Mouse (Mus musculus): Measurements from ENCODE around the gene Vmn1r197. TPM values are rescaled to one million over a fixed set of nuclear protein-coding genes. Genes with fewer than 3 reads are reported as not detected.
"Not testable (repeated sequence)": the region's sequence is repeated elsewhere in the genome, so short reads cannot be mapped to it uniquely, and the experiment has no call there.

Gene Vmn1r197
- not detected in 2 replicates for polyA plus RNA-seq (2016; fragmentation: Nextera tagmentation; extraction: Ambion mirVana)

- H3K27ac ChIP-seq (ENCODE audit: poor library complexity, severe bottlenecking) = no peak within 1 kb of the TSS
- no peaks in the 10 kb centered on the region for H3K9me3 ChIP-seq (replicated peaks)
These were observed at the start of gene Vmn1r197 for GRCm38 (mm10) chr13:22324289-22324688. Gene Vmn1r197, plus strand, starts transcription at chr13:22324589.

GRCm38 (mm10) chr13:22284578-22284977 lies 39.8 kb upstream of the Vmn1r197 start:
- no peak overlapping the region for H3K9ac ChIP-seq
- WGBS = 54% methylated on average over 2 of the region's 2 CpGs
- H3K4me1 ChIP-seq (replicated peaks) = no peaks in the 10 kb centered on the region; the same call in 1 of the 2 replicates
- H3K36me3 ChIP-seq = no peaks in the 10 kb centered on the region
- H3K4me3 ChIP-seq = no peak overlapping the region
- H3K4me2 ChIP-seq = no peak overlapping the region
- no peaks in the 10 kb centered on the region for H3K9me3 ChIP-seq (replicated peaks)
- H3K27me3 ChIP-seq (replicated peaks) = no peaks in the 10 kb centered on the region
- no peak for ATAC-seq (ENCODE audit: insufficient number of reproducible peaks, low FRiP score)
- no peak overlapping the region for H3K27ac ChIP-seq (ENCODE audit: poor library complexity, severe bottlenecking)

More at GRCm38 (mm10) chr13:22324289-22324688, at the start of gene Vmn1r197:
- no peaks in the 10 kb centered on the region for H3K27me3 ChIP-seq (replicated peaks)
- no peak within 1 kb of the TSS for H3K9ac ChIP-seq
- no peaks in the 10 kb centered on the region for H3K4me1 ChIP-seq (replicated peaks)
- H3K4me2 ChIP-seq = no peak within 1 kb of the TSS
- ATAC-seq (ENCODE audit: insufficient number of reproducible peaks, low FRiP score) = no peak
- no peaks in the 10 kb centered on the region for H3K36me3 ChIP-seq
- no peak within 1 kb of the TSS for H3K4me3 ChIP-seq

GRCm38 (mm10) chr13:22289620-22290019 lies 34.8 kb upstream of the Vmn1r197 start, which contains the start of gene Vmn1r196:
Gene Vmn1r196, plus strand, starts transcription at chr13:22289920.
- H3K4me1 ChIP-seq (replicated peaks) = no peaks in the 10 kb centered on the region
- no peaks in the 10 kb centered on the region for H3K9me3 ChIP-seq (replicated peaks)
- no peak within 1 kb of the TSS for H3K4me2 ChIP-seq
- no peak within 1 kb of the TSS for H3K9ac ChIP-seq
- no peak within 1 kb of the TSS for H3K4me3 ChIP-seq
- no peak for ATAC-seq (ENCODE audit: insufficient number of reproducible peaks, low FRiP score)
- 66% methylated on average over 2 of the region's 2 CpGs for WGBS
- no peaks in the 10 kb centered on the region for H3K36me3 ChIP-seq
- no peak within 1 kb of the TSS for H3K27ac ChIP-seq (ENCODE audit: poor library complexity, severe bottlenecking)
- H3K27me3 ChIP-seq (replicated peaks) = no peaks in the 10 kb centered on the region

- not testable (repeated sequence) for H3K27ac ChIP-seq (ENCODE audit: poor library complexity, severe bottlenecking); H3K4me1 ChIP-seq (replicated peaks); H3K4me2 ChIP-seq; H3K9me3 ChIP-seq (replicated peaks); H3K36me3 ChIP-seq; ATAC-seq (ENCODE audit: insufficient number of reproducible peaks, low FRiP score); H3K27me3 ChIP-seq (replicated peaks); H3K4me3 ChIP-seq; H3K9ac ChIP-seq
- WGBS = 83% methylated on average over 5 of the region's 5 CpGs
These were observed 16.3 kb upstream of the Vmn1r197 start for GRCm38 (mm10) chr13:22308075-22308474.

- no peaks in the 10 kb centered on the region for H3K36me3 ChIP-seq
- no peaks in the 10 kb centered on the region for H3K27me3 ChIP-seq (replicated peaks)
- H3K4me2 ChIP-seq = no peak overlapping the region
- H3K27ac ChIP-seq (ENCODE audit: poor library complexity, severe bottlenecking) = no peak overlapping the region
- no peak overlapping the region for H3K4me3 ChIP-seq
- H3K9me3 ChIP-seq (replicated peaks) = no peaks in the 10 kb centered on the region; the same call in 1 of the 2 replicates
- ATAC-seq (ENCODE audit: insufficient number of reproducible peaks, low FRiP score) = no peak
- no peaks in the 10 kb centered on the region for H3K4me1 ChIP-seq (replicated peaks)
- H3K9ac ChIP-seq = no peak overlapping the region
- 62% methylated on average over 2 of the region's 2 CpGs for WGBS
These were observed 9.0 kb upstream of the Vmn1r197 start for GRCm38 (mm10) chr13:22315361-22315760.

GRCm38 (mm10) chr13:22317366-22317765 lies 7.0 kb upstream of the Vmn1r197 start:
- 74% methylated on average over 2 of the region's 2 CpGs for WGBS
- no peaks in the 10 kb centered on the region for H3K4me1 ChIP-seq (replicated peaks)
- no peak overlapping the region for H3K4me2 ChIP-seq
- ATAC-seq (ENCODE audit: insufficient number of reproducible peaks, low FRiP score) = no peak
- H3K27ac ChIP-seq (ENCODE audit: poor library complexity, severe bottlenecking) = no peak overlapping the region
- no peak overlapping the region for H3K9ac ChIP-seq
- no peak overlapping the region for H3K4me3 ChIP-seq
- no peaks in the 10 kb centered on the region; the same call in 1 of the 2 replicates for H3K9me3 ChIP-seq (replicated peaks)
- no peaks in the 10 kb centered on the region for H3K27me3 ChIP-seq (replicated peaks)
- H3K36me3 ChIP-seq = no peaks in the 10 kb centered on the region

- Histone ChIP-seq H3K9ac (no peak overlapping the region), H3K27ac (ENCODE audit: poor library complexity, severe bottlenecking) (no peak overlapping the region), H3K36me3 (no peaks in the 10 kb centered on the region), H3K9me3 (replicated peaks) (no peaks in the 10 kb centered on the region), H3K4me3 (no peak overlapping the region), H3K4me1 (replicated peaks) (no peaks in the 10 kb centered on the region), H3K4me2 (no peak overlapping the region), H3K27me3 (replicated peaks) (no peaks in the 10 kb centered on the region)
- ATAC-seq (ENCODE audit: insufficient number of reproducible peaks, low FRiP score) = no peak
These were observed 4.3 kb upstream of the Vmn1r197 start for GRCm38 (mm10) chr13:22320091-22320490.

GRCm38 (mm10) chr13:22333269-22333668 lies 8.9 kb downstream of the Vmn1r197 start:
- Histone ChIP-seq H3K4me3 (no peak overlapping the region), H3K36me3 (no peaks in the 10 kb centered on the region), H3K9ac (no peak overlapping the region), H3K4me2 (no peak overlapping the region), H3K4me1 (replicated peaks) (no peaks in the 10 kb centered on the region), H3K27me3 (replicated peaks) (no peaks in the 10 kb centered on the region), H3K9me3 (replicated peaks) (peaks cover 6% of the 10 kb centered on the region; the same call in 1 of the 2 replicates), H3K27ac (ENCODE audit: poor library complexity, severe bottlenecking) (no peak overlapping the region)
- 65% methylated on average over 2 of the region's 2 CpGs for WGBS
- no peak for ATAC-seq (ENCODE audit: insufficient number of reproducible peaks, low FRiP score)

- Histone ChIP-seq H3K36me3 (no peaks in the 10 kb centered on the region), H3K4me1 (replicated peaks) (no peaks in the 10 kb centered on the region), H3K4me3 (no peak overlapping the region), H3K27me3 (replicated peaks) (no peaks in the 10 kb centered on the region), H3K4me2 (no peak overlapping the region), H3K27ac (ENCODE audit: poor library complexity, severe bottlenecking) (no peak overlapping the region), H3K9me3 (replicated peaks) (peaks cover 6% of the 10 kb centered on the region; the same call in 1 of the 2 replicates), H3K9ac (no peak overlapping the region)
- 82% methylated on average over 1 of the region's 1 CpGs for WGBS
- no peak for ATAC-seq (ENCODE audit: insufficient number of reproducible peaks, low FRiP score)
These were observed 11.2 kb downstream of the Vmn1r197 start for GRCm38 (mm10) chr13:22335565-22335964.

GRCm38 (mm10) chr13:22350064-22350463 lies 25.7 kb downstream of the Vmn1r197 start, which contains the start of gene Vmn1r198:
Gene Vmn1r198, plus strand, starts transcription at chr13:22350364.
- Histone ChIP-seq H3K4me2 (no peak within 1 kb of the TSS), H3K36me3 (no peaks in the 10 kb centered on the region), H3K27ac (ENCODE audit: poor library complexity, severe bottlenecking) (no peak within 1 kb of the TSS), H3K4me1 (replicated peaks) (no peaks in the 10 kb centered on the region), H3K4me3 (no peak within 1 kb of the TSS), H3K9ac (no peak within 1 kb of the TSS), H3K9me3 (replicated peaks) (peaks cover 4% of the 10 kb centered on the region; the same call in 1 of the 2 replicates), H3K27me3 (replicated peaks) (no peaks in the 10 kb centered on the region)
- 21% methylated on average over 1 of the region's 1 CpGs for WGBS
- no peak for ATAC-seq (ENCODE audit: insufficient number of reproducible peaks, low FRiP score)

- no peak overlapping the region for H3K4me3 ChIP-seq
- no peak overlapping the region for H3K4me2 ChIP-seq
- H3K9me3 ChIP-seq (replicated peaks) = peaks cover 4% of the 10 kb centered on the region; the same call in 1 of the 2 replicates
- no peaks in the 10 kb centered on the region for H3K27me3 ChIP-seq (replicated peaks)
- no peak overlapping the region for H3K27ac ChIP-seq (ENCODE audit: poor library complexity, severe bottlenecking)
- no peak for ATAC-seq (ENCODE audit: insufficient number of reproducible peaks, low FRiP score)
- no peak overlapping the region for H3K9ac ChIP-seq
- H3K36me3 ChIP-seq = no peaks in the 10 kb centered on the region
- WGBS = 67% methylated on average over 1 of the region's 1 CpGs
- no peaks in the 10 kb centered on the region for H3K4me1 ChIP-seq (replicated peaks)
These were observed 26.4 kb downstream of the Vmn1r197 start for GRCm38 (mm10) chr13:22350813-22351212.

GRCm38 (mm10) chr13:22379518-22379917 lies 55.1 kb downstream of the Vmn1r197 start, which contains the start of gene Vmn1r199:
Gene Vmn1r199, plus strand, starts transcription at chr13:22379818.
- no peaks in the 10 kb centered on the region for H3K36me3 ChIP-seq
- no peak within 1 kb of the TSS for H3K9ac ChIP-seq
- H3K4me2 ChIP-seq = no peak within 1 kb of the TSS
- no peaks in the 10 kb centered on the region for H3K9me3 ChIP-seq (replicated peaks)
- peaks cover 5% of the 10 kb centered on the region for H3K4me1 ChIP-seq (replicated peaks)
- H3K27ac ChIP-seq (ENCODE audit: poor library complexity, severe bottlenecking) = no peak within 1 kb of the TSS
- 74% methylated on average over 2 of the region's 2 CpGs for WGBS
- H3K4me3 ChIP-seq = no peak within 1 kb of the TSS
- ATAC-seq (ENCODE audit: insufficient number of reproducible peaks, low FRiP score) = no peak
- no peaks in the 10 kb centered on the region for H3K27me3 ChIP-seq (replicated peaks)

Data from heart, embryonic 12.5 days (tissue).